Mouse (Mus musculus) erythroblast, embryonic 14.5 days (primary cell): Measurements from ENCODE around the gene Atxn1.

Experiments
- GATA1 ChIP-seq: IDR thresholded peaks from 2 replicates; pipeline ENCODE4 v1.6.1; 2012; ENCODE audit warnings: low read length, inconsistent platforms, mixed read lengths
- TAL1 ChIP-seq: IDR thresholded peaks from 3 replicates; pipeline ENCODE4 v1.6.1; 2012; ENCODE audit warnings: low read length, inconsistent platforms, mixed read lengths

DNA sequence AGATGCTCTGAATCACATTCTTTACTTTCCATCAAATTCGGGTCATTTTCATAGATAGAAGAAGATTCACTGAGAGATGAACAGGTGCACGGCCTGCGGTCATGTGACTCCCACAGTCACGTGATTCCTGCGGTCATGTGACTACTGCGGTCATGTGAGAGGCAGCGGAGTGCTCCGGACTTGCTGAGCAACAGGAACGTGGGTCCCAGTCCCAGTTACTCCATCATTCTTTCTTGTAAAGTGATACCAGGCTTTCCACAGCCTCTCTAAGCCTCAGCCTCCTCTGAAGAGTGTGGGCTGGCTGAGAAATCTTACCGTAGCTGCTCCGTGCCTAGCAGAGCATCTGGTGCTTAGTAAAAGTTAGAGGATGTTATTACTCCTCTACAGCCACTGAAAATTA, 195.1 kb downstream of the Atxn1 start:
- no peak for TF ChIP-seq TAL1
- TF ChIP-seq GATA1 = no peak
